Mouse (Mus musculus): ENCODE data around the gene Ptgis. TPM values are rescaled to one million over a fixed set of nuclear protein-coding genes. Genes with fewer than 3 reads are reported as not detected.

The Ptgis gene
- polyA plus RNA-seq, 1 experiment from 2014 or later = 21.6 TPM

- Histone ChIP-seq H3K4me1 (ENCODE audit: control insufficient read depth, insufficient read depth, low read length) (no peaks in the 10 kb centered on the region), H3K27me3 (ENCODE audit: control insufficient read depth, insufficient read depth, low read length) (no peaks in the 10 kb centered on the region), H3K4me3 (ENCODE audit: low read depth, low read length) (no peak overlapping the region), H3K36me3 (ENCODE audit: control insufficient read depth, insufficient read depth, low read length) (no peaks in the 10 kb centered on the region), H3K9ac (ENCODE audit: low read depth, low read length) (no peak overlapping the region), H3K9me3 (replicated peaks; ENCODE audit: control insufficient read depth, low read length) (no peaks in the 10 kb centered on the region), H3K4me2 (no peak overlapping the region), H3K27ac (ENCODE audit: low read depth, low read length) (no peak overlapping the region)
- WGBS (ENCODE audit: insufficient replicate concordance) = 62% methylated on average over 5 of the region's 5 CpGs
- ATAC-seq (replicated peaks; ENCODE audit: insufficient number of reproducible peaks, low FRiP score, low TSS enrichment) = no peak
These were observed 67.1 kb downstream of the Ptgis start for GRCm38 (mm10) chr2:167173051-167173875.

- Histone ChIP-seq H3K4me2 (peak overlapping the region; percentile 14; the same call in 1 of the 2 replicates), H3K4me3 (ENCODE audit: low read depth, low read length) (no peak overlapping the region), H3K27ac (ENCODE audit: low read depth, low read length) (peak overlapping the region; percentile 29; the same call in 1 of the 2 replicates), H3K9ac (ENCODE audit: low read depth, low read length) (0 out of 2 replicates have a peak overlapping the region, but pooled peaks have one; percentile 10), H3K9me3 (replicated peaks; ENCODE audit: control insufficient read depth, low read length) (no peaks in the 10 kb centered on the region), H3K4me1 (ENCODE audit: control insufficient read depth, insufficient read depth, low read length) (peaks cover 10% of the 10 kb centered on the region; the same call in 1 of the 2 replicates), H3K27me3 (ENCODE audit: control insufficient read depth, insufficient read depth, low read length) (no peaks in the 10 kb centered on the region), H3K36me3 (ENCODE audit: control insufficient read depth, insufficient read depth, low read length) (no peaks in the 10 kb centered on the region)
- ATAC-seq (replicated peaks; ENCODE audit: insufficient number of reproducible peaks, low FRiP score, low TSS enrichment) = no peak
- WGBS (ENCODE audit: insufficient replicate concordance) = 51% methylated on average over 11 of the region's 11 CpGs
These were observed 72.7 kb downstream of the Ptgis start for GRCm38 (mm10) chr2:167167515-167168212.

- Histone ChIP-seq H3K36me3 (ENCODE audit: control insufficient read depth, insufficient read depth, low read length) (no peaks in the 10 kb centered on the region), H3K27me3 (ENCODE audit: control insufficient read depth, insufficient read depth, low read length) (no peaks in the 10 kb centered on the region), H3K27ac (ENCODE audit: low read depth, low read length) (no peak overlapping the region), H3K4me3 (ENCODE audit: low read depth, low read length) (no peak overlapping the region), H3K9me3 (replicated peaks; ENCODE audit: control insufficient read depth, low read length) (0 out of 2 replicates have a peak, but pooled peaks cover 2% of the 10 kb centered on the region), H3K4me2 (no peak overlapping the region), H3K9ac (ENCODE audit: low read depth, low read length) (no peak overlapping the region), H3K4me1 (ENCODE audit: control insufficient read depth, insufficient read depth, low read length) (peaks cover 10% of the 10 kb centered on the region; the same call in 1 of the 2 replicates)
- no peak for ATAC-seq (replicated peaks; ENCODE audit: insufficient number of reproducible peaks, low FRiP score, low TSS enrichment)
- WGBS (ENCODE audit: insufficient replicate concordance) = 72% methylated on average over 9 of the region's 9 CpGs
These were observed 76.8 kb downstream of the Ptgis start for GRCm38 (mm10) chr2:167163600-167163999.

- WGBS (ENCODE audit: insufficient replicate concordance) = 83% methylated on average over 10 of the region's 10 CpGs
- Histone ChIP-seq H3K9me3 (replicated peaks; ENCODE audit: control insufficient read depth, low read length) (0 out of 2 replicates have a peak, but pooled peaks cover 2% of the 10 kb centered on the region), H3K4me1 (ENCODE audit: control insufficient read depth, insufficient read depth, low read length) (peaks cover 10% of the 10 kb centered on the region; the same call in 1 of the 2 replicates), H3K4me2 (no peak overlapping the region), H3K36me3 (ENCODE audit: control insufficient read depth, insufficient read depth, low read length) (no peaks in the 10 kb centered on the region), H3K27ac (ENCODE audit: low read depth, low read length) (no peak overlapping the region), H3K9ac (ENCODE audit: low read depth, low read length) (no peak overlapping the region), H3K27me3 (ENCODE audit: control insufficient read depth, insufficient read depth, low read length) (no peaks in the 10 kb centered on the region), H3K4me3 (ENCODE audit: low read depth, low read length) (no peak overlapping the region)
- no peak for ATAC-seq (replicated peaks; ENCODE audit: insufficient number of reproducible peaks, low FRiP score, low TSS enrichment)
These were observed 77.3 kb downstream of the Ptgis start for GRCm38 (mm10) chr2:167163134-167163533.

GRCm38 (mm10) chr2:167162516-167163021 lies 77.8 kb downstream of the Ptgis start:
- H3K4me3 ChIP-seq (ENCODE audit: low read depth, low read length) = no peak overlapping the region
- ATAC-seq (replicated peaks; ENCODE audit: insufficient number of reproducible peaks, low FRiP score, low TSS enrichment) = no peak
- H3K36me3 ChIP-seq (ENCODE audit: control insufficient read depth, insufficient read depth, low read length) = no peaks in the 10 kb centered on the region
- WGBS (ENCODE audit: insufficient replicate concordance) = 65% methylated on average over 10 of the region's 10 CpGs
- H3K27me3 ChIP-seq (ENCODE audit: control insufficient read depth, insufficient read depth, low read length) = no peaks in the 10 kb centered on the region
- H3K9me3 ChIP-seq (replicated peaks; ENCODE audit: control insufficient read depth, low read length) = 0 out of 2 replicates have a peak, but pooled peaks cover 2% of the 10 kb centered on the region
- no peak overlapping the region for H3K9ac ChIP-seq (ENCODE audit: low read depth, low read length)
- H3K4me2 ChIP-seq = no peak overlapping the region
- H3K4me1 ChIP-seq (ENCODE audit: control insufficient read depth, insufficient read depth, low read length) = peaks cover 6% of the 10 kb centered on the region; the same call in 1 of the 2 replicates
- H3K27ac ChIP-seq (ENCODE audit: low read depth, low read length) = no peak overlapping the region

GRCm38 (mm10) chr2:167159721-167160120 lies 80.7 kb downstream of the Ptgis start:
- Histone ChIP-seq H3K4me2 (no peak overlapping the region), H3K4me1 (ENCODE audit: control insufficient read depth, insufficient read depth, low read length) (peaks cover 8% of the 10 kb centered on the region; the same call in 1 of the 2 replicates), H3K36me3 (ENCODE audit: control insufficient read depth, insufficient read depth, low read length) (no peaks in the 10 kb centered on the region), H3K9me3 (replicated peaks; ENCODE audit: control insufficient read depth, low read length) (0 out of 2 replicates have a peak, but pooled peaks cover 2% of the 10 kb centered on the region), H3K27me3 (ENCODE audit: control insufficient read depth, insufficient read depth, low read length) (no peaks in the 10 kb centered on the region), H3K9ac (ENCODE audit: low read depth, low read length) (no peak overlapping the region), H3K27ac (ENCODE audit: low read depth, low read length) (no peak overlapping the region), H3K4me3 (ENCODE audit: low read depth, low read length) (no peak overlapping the region)
- 76% methylated on average over 4 of the region's 4 CpGs for WGBS (ENCODE audit: insufficient replicate concordance)
- ATAC-seq (replicated peaks; ENCODE audit: insufficient number of reproducible peaks, low FRiP score, low TSS enrichment) = no peak

GRCm38 (mm10) chr2:167158780-167159179 lies 81.6 kb downstream of the Ptgis start:
- no peaks in the 10 kb centered on the region for H3K36me3 ChIP-seq (ENCODE audit: control insufficient read depth, insufficient read depth, low read length)
- H3K9me3 ChIP-seq (replicated peaks; ENCODE audit: control insufficient read depth, low read length) = 0 out of 2 replicates have a peak, but pooled peaks cover 2% of the 10 kb centered on the region
- H3K4me2 ChIP-seq = no peak overlapping the region
- no peaks in the 10 kb centered on the region; the same call in 1 of the 2 replicates for H3K27me3 ChIP-seq (ENCODE audit: control insufficient read depth, insufficient read depth, low read length)
- 74% methylated on average over 5 of the region's 5 CpGs for WGBS (ENCODE audit: insufficient replicate concordance)
- ATAC-seq (replicated peaks; ENCODE audit: insufficient number of reproducible peaks, low FRiP score, low TSS enrichment) = no peak
- H3K9ac ChIP-seq (ENCODE audit: low read depth, low read length) = no peak overlapping the region
- H3K4me1 ChIP-seq (ENCODE audit: control insufficient read depth, insufficient read depth, low read length) = peaks cover 11% of the 10 kb centered on the region; the same call in 1 of the 2 replicates
- no peak overlapping the region for H3K27ac ChIP-seq (ENCODE audit: low read depth, low read length)
- no peak overlapping the region for H3K4me3 ChIP-seq (ENCODE audit: low read depth, low read length)

- Histone ChIP-seq H3K27me3 (ENCODE audit: control insufficient read depth, insufficient read depth, low read length) (peaks cover 3% of the 10 kb centered on the region; the same call in 1 of the 2 replicates), H3K9me3 (replicated peaks; ENCODE audit: control insufficient read depth, low read length) (0 out of 2 replicates have a peak, but pooled peaks cover 2% of the 10 kb centered on the region), H3K4me2 (no peak overlapping the region), H3K36me3 (ENCODE audit: control insufficient read depth, insufficient read depth, low read length) (no peaks in the 10 kb centered on the region), H3K27ac (ENCODE audit: low read depth, low read length) (no peak overlapping the region), H3K4me1 (ENCODE audit: control insufficient read depth, insufficient read depth, low read length) (peaks cover 8% of the 10 kb centered on the region; the same call in 1 of the 2 replicates), H3K9ac (ENCODE audit: low read depth, low read length) (no peak overlapping the region), H3K4me3 (ENCODE audit: low read depth, low read length) (no peak overlapping the region)
- ATAC-seq (replicated peaks; ENCODE audit: insufficient number of reproducible peaks, low FRiP score, low TSS enrichment) = no peak
- 42% methylated on average over 9 of the region's 9 CpGs for WGBS (ENCODE audit: insufficient replicate concordance)
These were observed 84.2 kb downstream of the Ptgis start for GRCm38 (mm10) chr2:167156118-167156715.

All from heart, embryonic 11.5 days (tissue).